Mouse (Mus musculus) E14TG2a.4 (cell line): ENCODE data around the gene Tssc4.

Experiments
- CTCF ChIP-seq: conservative IDR thresholded peaks from 2 replicates; pipeline ENCODE4 v1.5.1; 2014; ENCODE audit warnings: low read length
- NANOG ChIP-seq: IDR thresholded peaks from 2 replicates; pipeline ENCODE4 v1.6.1; 2014; ENCODE audit warnings: borderline replicate concordance, low read length, mixed read lengths
- POU5F1 ChIP-seq: IDR thresholded peaks from 2 replicates; pipeline ENCODE4 v1.6.1; 2014; ENCODE audit warnings: low read length, borderline replicate concordance

DNA sequence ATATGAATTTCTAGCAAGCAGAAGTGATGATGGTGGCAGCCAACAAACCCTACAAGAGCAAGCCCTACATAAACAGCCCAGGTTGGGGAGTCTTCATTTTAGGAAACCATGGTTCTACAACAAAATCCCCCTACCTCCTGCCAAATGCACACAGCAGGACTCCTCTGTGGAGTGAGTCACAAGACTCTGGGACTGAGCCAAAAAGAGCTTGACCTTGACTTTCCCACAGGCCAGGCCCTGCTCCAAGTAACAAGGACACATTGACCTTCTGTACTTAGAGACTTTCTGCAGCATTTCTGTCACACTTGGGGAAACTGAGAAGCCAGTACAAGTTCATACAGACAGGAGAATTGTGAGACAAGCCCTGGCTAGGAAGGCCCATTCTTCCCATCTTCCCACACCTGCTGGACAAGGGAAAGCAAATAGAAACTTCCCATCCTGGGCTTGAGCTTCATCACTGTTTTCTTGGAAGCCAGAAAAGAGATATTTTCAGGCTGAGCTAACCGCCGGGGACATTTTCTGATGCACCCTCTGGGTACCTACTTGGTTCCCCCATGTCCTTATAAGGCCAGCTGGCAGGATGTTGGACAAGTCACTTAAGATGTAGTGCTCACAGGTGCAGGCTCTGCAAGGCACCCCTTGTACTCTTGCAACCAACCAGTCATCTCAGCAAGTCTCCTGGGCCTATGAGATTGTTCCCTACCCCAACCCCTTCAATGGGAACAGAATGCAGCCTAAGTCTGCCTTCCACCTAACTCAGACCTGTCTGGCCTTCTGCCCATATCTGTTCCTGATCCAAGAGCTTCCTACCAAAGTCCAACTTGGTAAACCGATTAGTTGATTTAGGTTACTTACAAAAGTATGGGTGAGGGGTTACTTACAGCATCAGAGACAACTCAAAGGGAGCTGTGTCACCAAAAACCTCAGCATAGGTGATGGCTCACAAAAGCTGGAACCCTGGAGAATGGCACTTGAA is 18.9 kb upstream of the Tssc4 start:
- TF ChIP-seq CTCF, result no peak
- no peak for TF ChIP-seq POU5F1
- TF ChIP-seq NANOG, result no peak
